Mouse (Mus musculus) CH12.LX (cell line): ENCODE measurements around the gene Txn1. TPM values are rescaled to one million over a fixed set of nuclear protein-coding genes. Genes with fewer than 3 reads are reported as not detected.

Source experiments
- DNase-seq: peaks from one replicate; pipeline ENCODE4 v3.0.0-alpha.2; 2013; ENCODE audit errors: extremely low read depth
- H3K27ac ChIP-seq: 2 replicates; pipeline ENCODE4 v1.5.1; 2012; ENCODE audit warnings: low read depth, mild to moderate bottlenecking, control low read depth, moderate library complexity; ENCODE audit not compliant: insufficient read depth
- H3K27me3 ChIP-seq: replicated peaks from 2 replicates; pipeline ENCODE3; 2012; ENCODE audit warnings: inconsistent platforms
- H3K36me3 ChIP-seq, 2 experiments: replicated peaks in 1 of 2; 2 replicates each; pipeline versions ENCODE3 to v1.6.1; 2012; ENCODE audit warnings: inconsistent platforms in 1 of 2, low read length in 1 of 2, mild to moderate bottlenecking in 1 of 2, mixed read lengths in 1 of 2, moderate library complexity in 1 of 2; ENCODE audit not compliant: control insufficient read depth in 1 of 2, insufficient read depth in 1 of 2
- H3K4me1 ChIP-seq, 2 experiments: 2 replicates each; pipeline ENCODE4 v1.6.1; 2012; ENCODE audit warnings: inconsistent platforms in 1 of 2, moderate library complexity in 1 of 2; ENCODE audit not compliant: insufficient read depth in 2 of 2, control insufficient read depth in 1 of 2
- H3K4me2 ChIP-seq: 2 replicates; pipeline ENCODE4 v1.6.1; 2012; ENCODE audit warnings: low read depth, mild to moderate bottlenecking, control low read depth; ENCODE audit not compliant: poor library complexity, insufficient read depth, severe bottlenecking
- H3K4me3 ChIP-seq, 3 experiments: fragments of 150-350 bp in 1 of 3; sonication (generic) in 1 of 3; replicated peaks in 1 of 3; 2 replicates each; pipeline versions ENCODE3 to v1.5.1; 2011 to 2012; ENCODE audit warnings: low read depth in 2 of 3, low read length in 2 of 3, mild to moderate bottlenecking in 2 of 3, moderate library complexity in 2 of 3, control low read depth in 1 of 3, improper control_type of control experiment in 1 of 3, inconsistent platforms in 1 of 3, mixed read lengths in 1 of 3; ENCODE audit not compliant: poor library complexity in 1 of 3
- H3K79me2 ChIP-seq: replicated peaks from 2 replicates; pipeline ENCODE4 v1.6.1; 2012; ENCODE audit warnings: mild to moderate bottlenecking, moderate library complexity; ENCODE audit not compliant: control insufficient read depth, poor library complexity, insufficient read depth, severe bottlenecking; ENCODE audit errors: extremely low read depth
- H3K9ac ChIP-seq: 2 replicates; pipeline ENCODE4 v1.6.1; 2012; ENCODE audit warnings: low read depth, mild to moderate bottlenecking, control low read depth, moderate library complexity; ENCODE audit not compliant: insufficient read depth
- H3K9me3 ChIP-seq: replicated peaks from 2 replicates; pipeline ENCODE3; 2012; ENCODE audit warnings: low read length, inconsistent platforms, mixed read lengths
- CHD2 ChIP-seq: IDR thresholded peaks from 2 replicates; pipeline ENCODE4 v1.6.1; 2011; ENCODE audit warnings: low read length, improper control_type of control experiment
- EP300 ChIP-seq: IDR thresholded peaks from 2 replicates; pipeline ENCODE4 v1.6.1; 2011; ENCODE audit warnings: low read length, improper control_type of control experiment
- GABPA ChIP-seq: IDR thresholded peaks from 2 replicates; pipeline ENCODE4 v1.6.1; 2012; ENCODE audit warnings: low read depth, low read length, improper control_type of control experiment, inconsistent platforms; ENCODE audit not compliant: insufficient replicate concordance
- HCFC1 ChIP-seq: IDR thresholded peaks from 2 replicates; pipeline ENCODE4 v1.6.1; 2012; ENCODE audit warnings: low read depth, mild to moderate bottlenecking, inconsistent platforms, low read length, improper control_type of control experiment
- KAT2A ChIP-seq: IDR thresholded peaks from 2 replicates; pipeline ENCODE4 v1.6.1; 2012; ENCODE audit warnings: low read length, improper control_type of control experiment, inconsistent platforms; ENCODE audit not compliant: insufficient replicate concordance
- MAFK ChIP-seq: IDR thresholded peaks from 2 replicates; pipeline ENCODE4 v1.6.1; 2011; ENCODE audit warnings: low read length, improper control_type of control experiment; ENCODE audit not compliant: insufficient replicate concordance
- MAZ ChIP-seq: IDR thresholded peaks from 2 replicates; pipeline ENCODE4 v1.6.1; 2012; ENCODE audit warnings: low read depth, mild to moderate bottlenecking, inconsistent platforms, low read length, improper control_type of control experiment, moderate library complexity
- MEF2A ChIP-seq: IDR thresholded peaks from 2 replicates; pipeline ENCODE4 v1.6.1; 2014; ENCODE audit warnings: low read depth, mild to moderate bottlenecking, inconsistent platforms, low read length, improper control_type of control experiment, borderline replicate concordance
- MXI1 ChIP-seq: IDR thresholded peaks from 2 replicates; pipeline ENCODE4 v1.6.1; 2011; ENCODE audit warnings: mild to moderate bottlenecking, low read depth, low read length, improper control_type of control experiment
- MYC ChIP-seq: IDR thresholded peaks from 2 replicates; pipeline ENCODE4 v1.6.1; 2011; ENCODE audit warnings: low read depth, mild to moderate bottlenecking, improper control_type of control experiment, low read length
- NELFE ChIP-seq: IDR thresholded peaks from 2 replicates; pipeline ENCODE4 v1.6.1; 2011; ENCODE audit warnings: low read depth, low read length, improper control_type of control experiment
- POLR2A ChIP-seq: IDR thresholded peaks from 2 replicates; pipeline ENCODE4 v1.6.1; 2011; ENCODE audit warnings: low read depth, mild to moderate bottlenecking, improper control_type of control experiment, low read length
- POLR2AphosphoS2 ChIP-seq: IDR thresholded peaks from 2 replicates; pipeline ENCODE4 v1.6.1; 2011; ENCODE audit warnings: low read depth, low read length, improper control_type of control experiment
- RCOR1 ChIP-seq: conservative IDR thresholded peaks from 2 replicates; pipeline ENCODE4 v1.6.1; 2012; ENCODE audit warnings: low read depth, mild to moderate bottlenecking, inconsistent platforms, low read length, improper control_type of control experiment
- SIN3A ChIP-seq: IDR thresholded peaks from 2 replicates; pipeline ENCODE4 v1.6.1; 2012; ENCODE audit warnings: low read length, improper control_type of control experiment, inconsistent platforms
- TBP ChIP-seq: conservative IDR thresholded peaks from 2 replicates; pipeline ENCODE4 v1.6.1; 2011; ENCODE audit warnings: low read depth, low read length, improper control_type of control experiment
- TCF12 ChIP-seq: IDR thresholded peaks from 2 replicates; pipeline ENCODE4 v1.6.1; 2014; ENCODE audit warnings: low read depth, mild to moderate bottlenecking, inconsistent platforms, low read length, improper control_type of control experiment
- UBTF ChIP-seq: IDR thresholded peaks from 2 replicates; pipeline ENCODE4 v1.6.1; 2012; ENCODE audit warnings: low read depth, mild to moderate bottlenecking, inconsistent platforms, low read length, improper control_type of control experiment, moderate library complexity
- ZKSCAN1 ChIP-seq: IDR thresholded peaks from 2 replicates; pipeline ENCODE4 v1.6.1; 2012; ENCODE audit warnings: low read depth, inconsistent platforms, low read length, improper control_type of control experiment, borderline replicate concordance
- ZNF384 ChIP-seq: IDR thresholded peaks from 2 replicates; pipeline ENCODE4 v1.6.1; 2012; ENCODE audit warnings: low read depth, low read length, improper control_type of control experiment, inconsistent platforms
- dilution Hi-C: fragments of 300-500 bp; cut with MboI; formaldehyde crosslinking; loops from 2 replicates; pipeline ENCODE4 v1.14.3; 2020; ENCODE audit warnings: low sequenced_read_pairs; ENCODE audit not compliant: extremely low pct_unique_long_range_greater_than_20kb, extremely low pct_ligation_motif_present
- in situ Hi-C: fragments of 300-500 bp; cut with MboI; formaldehyde crosslinking; loops from 3 replicates; pipeline ENCODE4 v1.14.3; 2019; ENCODE audit warnings: low sequenced_read_pairs, low pct_ligation_motif_present, low pct_unique_long_range_greater_than_20kb, mixed read lengths
- polyA plus RNA-seq: library from polyadenylated mRNA; unstranded; fragments of >175 nt; gene quantifications from 2 replicates; pipeline ENCODE4 v1.2.1, GENCODE M21; 2012; ENCODE audit warnings: low read depth; ENCODE audit not compliant: insufficient read length
- total RNA-seq, 2 experiments: library from RNA; depleted of rRNA; stranded (reverse); fragments of 300-350 nt in 1 of 2; fragments of >200 nt in 1 of 2; gene quantifications; 2 replicates each; pipeline ENCODE4 v1.2.3; 2012 to 2014

Gene Txn1
- total and polyA plus RNA-seq, 3 experiments, result 438 to 809 (median 472) TPM

DNA sequence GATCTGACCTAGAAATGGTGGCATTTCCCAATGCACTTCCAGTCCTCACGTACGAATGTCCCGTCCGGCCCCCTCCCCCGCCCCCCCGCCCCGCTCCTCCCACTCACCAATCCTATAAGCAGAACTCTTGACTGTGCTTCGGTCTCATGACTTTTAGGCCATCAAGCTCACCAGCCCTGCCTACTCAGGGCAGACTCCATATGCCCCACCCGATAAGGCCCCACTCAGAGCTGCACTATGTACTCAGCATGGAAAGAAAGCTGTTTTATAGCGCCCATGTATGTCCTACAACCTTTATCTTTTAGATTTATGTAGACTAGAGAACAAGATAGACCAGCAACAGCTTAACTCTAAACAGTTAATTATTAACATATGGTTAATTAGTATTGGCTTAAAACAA, 9.2 kb downstream of the Txn1 start:
- no peaks in the 10 kb centered on the region for H3K27me3 ChIP-seq
- H3K4me1 ChIP-seq, result peaks cover 0 to 19% of the 10 kb centered on the region in 2 experiments; a peak in 2 of 4 replicates
- peaks cover 71 to 98% of the 10 kb centered on the region in 2 experiments for H3K36me3 ChIP-seq
- peaks cover 12% of the 10 kb centered on the region for H3K79me2 ChIP-seq
- H3K27ac ChIP-seq, result no peak overlapping the region
- no peak overlapping the region for H3K9ac ChIP-seq
- H3K9me3 ChIP-seq, result peaks cover 9% of the 10 kb centered on the region
- H3K4me2 ChIP-seq, result no peak overlapping the region
- no peak for TF ChIP-seq KAT2A
- no peak for TF ChIP-seq MAFK
- TF ChIP-seq ZNF384, result no peak
- TF ChIP-seq MYC, result no peak
- TF ChIP-seq CHD2, result no peak
- TF ChIP-seq MAZ, result no peak
- TF ChIP-seq NELFE, result no peak
- TF ChIP-seq HCFC1, result no peak
- TF ChIP-seq RCOR1, result no peak
- TF ChIP-seq POLR2A, result no peak
- TF ChIP-seq SIN3A, result no peak
- no peak for TF ChIP-seq TCF12
- no peak for TF ChIP-seq MXI1
- TF ChIP-seq EP300, result no peak
- TF ChIP-seq, all 38 proteins: peak for 0
- in situ Hi-C loops, result no loop called here
- dilution Hi-C loops, result no loop called here
- H3K4me3 ChIP-seq, result no peak overlapping the region
- no peak for DNase-seq

DNA sequence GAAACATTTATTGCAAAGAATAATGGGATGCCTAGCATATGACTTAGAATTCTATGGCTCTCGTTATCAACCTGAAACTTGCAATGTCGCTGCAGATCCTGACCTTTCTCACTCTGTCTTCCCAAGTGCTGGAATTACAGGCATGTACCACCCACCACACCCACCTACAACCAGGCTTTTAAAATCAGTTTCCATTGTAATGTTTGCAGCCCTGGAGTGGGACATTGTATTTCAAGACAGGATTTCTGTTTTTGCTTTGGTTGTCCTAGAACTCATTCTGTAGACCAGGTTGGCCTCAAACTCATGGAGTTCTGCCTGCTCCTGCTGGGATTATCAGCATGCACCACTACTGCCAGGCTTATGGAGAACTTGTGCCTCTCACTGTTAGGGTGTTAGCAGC, 13.3 kb downstream of the Txn1 start:
- Histone ChIP-seq H3K27me3 (no peaks in the 10 kb centered on the region), H3K4me3 (no peak overlapping the region), H3K27ac (no peak overlapping the region), H3K9ac (no peak overlapping the region), H3K4me1 (no peaks in the 10 kb centered on the region), H3K79me2 (no peaks in the 10 kb centered on the region), H3K36me3 (peaks cover 32 to 61% of the 10 kb centered on the region in 2 experiments), H3K9me3 (no peaks in the 10 kb centered on the region), H3K4me2 (no peak overlapping the region)
- dilution Hi-C loops (no loop called here), in situ Hi-C loops (no loop called here)
- DNase-seq, result no peak
- TF ChIP-seq POLR2AphosphoS2 (peak; percentile 52; the same call in 1 of the 2 replicates), GABPA (no peak), HCFC1 (no peak)

DNA sequence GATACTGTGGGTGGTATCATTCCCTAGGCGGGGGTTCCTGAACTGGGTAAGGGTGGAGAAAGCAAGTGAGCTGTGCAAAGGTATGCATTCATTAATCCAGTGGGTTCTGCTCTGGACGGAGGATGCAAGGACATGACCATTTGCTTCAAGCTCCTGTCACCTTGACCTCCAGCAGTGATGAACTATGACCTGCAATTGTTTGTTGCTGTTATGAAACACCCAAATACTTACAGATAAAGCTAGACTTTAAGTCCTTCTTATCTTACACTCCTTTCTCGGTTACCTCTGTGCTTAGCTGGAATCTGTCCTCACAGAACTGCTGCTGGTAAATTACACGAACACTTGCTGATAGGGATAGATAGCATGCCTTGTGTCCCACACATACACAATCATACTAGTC, 15.6 kb downstream of the Txn1 start:
- peaks cover 17 to 38% of the 10 kb centered on the region in 2 experiments for H3K36me3 ChIP-seq
- no peak overlapping the region for H3K27ac ChIP-seq
- H3K9ac ChIP-seq, result no peak overlapping the region
- H3K4me2 ChIP-seq, result no peak overlapping the region
- TF ChIP-seq TBP (no peak), ZNF384 (no peak), UBTF (no peak), ZKSCAN1 (no peak), MEF2A (no peak), MAFK (no peak)
- dilution Hi-C loops (no loop called here), in situ Hi-C loops (no loop called here)
- H3K79me2 ChIP-seq, result no peaks in the 10 kb centered on the region
- no peaks in the 10 kb centered on the region for H3K4me1 ChIP-seq
- H3K9me3 ChIP-seq, result no peaks in the 10 kb centered on the region
- no peak for DNase-seq
- no peaks in the 10 kb centered on the region for H3K27me3 ChIP-seq
- no peak overlapping the region for H3K4me3 ChIP-seq
